Mouse (Mus musculus): Measurements from ENCODE around the gene Ttc7b. TPM values are rescaled to one million over a fixed set of nuclear protein-coding genes. Genes with fewer than 3 reads are reported as not detected.

Gene Ttc7b
- polyA plus RNA-seq, 1 experiment from 2014 or later = 2.4 TPM

DNA sequence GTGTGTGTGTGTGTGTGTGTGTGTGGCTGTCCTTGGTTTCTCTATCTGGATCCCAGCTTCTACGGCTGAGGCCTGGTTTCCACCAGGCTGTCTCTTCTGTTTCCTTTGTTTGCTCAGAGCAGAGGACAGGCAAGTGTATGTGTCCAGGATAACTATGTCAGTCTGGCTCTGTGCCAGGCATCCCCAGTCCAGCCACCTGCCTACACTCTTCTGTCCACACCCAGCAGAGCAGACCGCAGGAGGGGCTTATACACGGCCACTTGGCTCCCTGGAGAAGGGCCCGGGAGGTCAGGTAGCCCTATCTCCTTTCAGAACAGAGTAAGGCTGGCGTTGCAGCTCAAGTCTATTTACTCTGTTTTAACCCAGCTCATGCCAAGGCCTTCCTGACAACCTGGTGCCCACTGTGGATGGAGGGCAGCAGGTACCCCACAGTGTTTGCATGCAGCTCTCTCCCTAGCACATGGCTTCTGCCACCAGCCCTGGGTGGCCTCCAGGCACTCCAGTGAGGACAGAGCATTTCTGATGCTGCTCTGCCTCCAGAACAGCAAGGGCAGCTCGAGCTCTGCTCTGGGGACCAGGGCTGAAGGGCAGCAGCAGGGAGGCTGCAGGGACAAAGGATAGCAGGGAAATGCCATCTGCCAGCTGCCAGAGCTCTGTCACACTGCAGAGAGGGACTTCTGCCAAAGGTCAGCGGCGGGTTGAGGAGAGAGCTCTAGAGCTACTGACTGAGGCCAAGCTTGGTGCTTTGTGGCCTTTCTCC lies 212.9 kb downstream of the Ttc7b start:
- 0 out of 2 replicates have a peak, but pooled peaks have one; percentile 13 for ATAC-seq (ENCODE audit: low FRiP score, low TSS enrichment)
- no peaks in the 10 kb centered on the region for H3K9me3 ChIP-seq (ENCODE audit: control insufficient read depth, low read length)
- no peaks in the 10 kb centered on the region for H3K4me1 ChIP-seq (replicated peaks; ENCODE audit: control insufficient read depth, insufficient read depth)
- H3K27ac ChIP-seq (replicated peaks) = no peak overlapping the region
- TF ChIP-seq CTCF (IDR thresholded peaks at IDR 0.05; ENCODE audit: low read depth) = no peak
- TF ChIP-seq EP300 (optimal IDR thresholded peaks at IDR 0.05) = no peak
- no peaks in the 10 kb centered on the region for H3K27me3 ChIP-seq (ENCODE audit: control insufficient read depth, insufficient read depth, low read length)
- no peak overlapping the region; the same call in 1 of the 2 replicates for H3K9ac ChIP-seq (ENCODE audit: low read length)
- no peak overlapping the region for H3K4me3 ChIP-seq (ENCODE audit: low read depth, low read length)
- 44% methylated on average over 8 of the region's 8 CpGs for WGBS
- no peak overlapping the region for H3K4me2 ChIP-seq (replicated peaks; ENCODE audit: low read depth)
- no peaks in the 10 kb centered on the region for H3K36me3 ChIP-seq (ENCODE audit: control insufficient read depth, insufficient read depth, low read length)
- DNase-seq (ENCODE audit: low spot score) = no peak

DNA sequence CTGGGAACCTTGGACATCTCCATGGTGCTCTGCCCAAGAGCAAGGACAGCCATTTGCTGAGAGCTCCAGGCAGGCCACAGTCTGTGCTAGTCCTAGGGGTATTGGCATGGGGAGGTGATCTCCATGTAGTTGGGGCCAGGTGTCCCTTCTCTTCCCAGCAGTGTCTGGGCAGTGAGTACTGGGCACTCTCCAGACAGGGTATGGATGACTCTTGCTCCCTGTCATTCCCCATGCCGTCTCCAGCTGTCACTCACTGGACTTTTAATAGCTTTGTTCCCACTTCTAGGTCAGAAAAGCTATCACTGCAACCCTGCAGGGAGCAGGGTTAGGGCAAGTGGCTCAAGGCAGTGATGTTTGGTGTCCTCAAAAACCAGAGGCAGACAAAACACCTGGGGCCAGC lies 214.3 kb downstream of the Ttc7b start:
- TF ChIP-seq CTCF (IDR thresholded peaks at IDR 0.05; ENCODE audit: low read depth) (no peak), EP300 (optimal IDR thresholded peaks at IDR 0.05) (no peak)
- ATAC-seq (ENCODE audit: low FRiP score, low TSS enrichment) (no peak), DNase-seq (ENCODE audit: low spot score) (no peak)
- no peak overlapping the region for H3K9ac ChIP-seq (ENCODE audit: low read length)
- WGBS = 80% methylated on average over 1 of the region's 1 CpGs
- H3K4me1 ChIP-seq (replicated peaks; ENCODE audit: control insufficient read depth, insufficient read depth) = no peaks in the 10 kb centered on the region
- H3K27me3 ChIP-seq (ENCODE audit: control insufficient read depth, insufficient read depth, low read length) = no peaks in the 10 kb centered on the region
- H3K36me3 ChIP-seq (ENCODE audit: control insufficient read depth, insufficient read depth, low read length) = no peaks in the 10 kb centered on the region
- no peak overlapping the region for H3K27ac ChIP-seq (replicated peaks)
- no peak overlapping the region for H3K4me2 ChIP-seq (replicated peaks; ENCODE audit: low read depth)
- no peaks in the 10 kb centered on the region for H3K9me3 ChIP-seq (ENCODE audit: control insufficient read depth, low read length)
- no peak overlapping the region for H3K4me3 ChIP-seq (ENCODE audit: low read depth, low read length)

DNA sequence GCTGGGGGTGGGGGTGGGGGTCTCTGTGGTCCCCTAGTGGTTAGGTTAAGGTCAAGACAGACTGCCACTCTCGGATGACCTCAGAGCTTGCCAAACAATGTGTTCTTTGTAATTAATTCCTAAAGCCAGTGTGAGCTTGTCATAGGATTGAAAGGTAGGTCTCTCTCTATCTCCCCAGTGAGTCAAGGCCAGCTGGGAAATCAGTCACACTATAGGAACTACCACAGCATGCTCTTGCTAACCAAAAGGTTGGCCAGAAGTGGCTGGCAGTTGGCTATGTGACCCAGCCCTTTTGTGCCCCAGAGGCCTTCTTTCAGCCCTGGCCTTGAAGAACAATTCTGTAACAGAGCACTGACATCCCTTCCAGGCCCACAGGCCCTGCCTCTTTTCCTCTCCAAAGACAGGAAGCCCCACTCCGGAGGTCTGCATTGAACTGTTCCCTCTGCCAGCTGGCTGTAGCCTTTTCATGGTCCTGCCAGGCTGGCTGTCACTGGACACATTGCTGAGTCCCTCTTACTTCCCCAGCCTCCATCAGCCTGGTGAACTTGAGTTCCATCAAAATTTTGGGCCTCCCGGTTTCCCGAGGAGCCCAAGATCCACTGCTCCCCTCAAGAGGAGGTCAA lies 215.5 kb downstream of the Ttc7b start:
- H3K9me3 ChIP-seq (ENCODE audit: control insufficient read depth, low read length) = no peaks in the 10 kb centered on the region
- H3K4me2 ChIP-seq (replicated peaks; ENCODE audit: low read depth) = no peak overlapping the region
- no peaks in the 10 kb centered on the region for H3K36me3 ChIP-seq (ENCODE audit: control insufficient read depth, insufficient read depth, low read length)
- H3K4me3 ChIP-seq (ENCODE audit: low read depth, low read length) = no peak overlapping the region
- H3K27me3 ChIP-seq (ENCODE audit: control insufficient read depth, insufficient read depth, low read length) = no peaks in the 10 kb centered on the region
- DNase-seq (ENCODE audit: low spot score) (no peak), ATAC-seq (ENCODE audit: low FRiP score, low TSS enrichment) (no peak)
- no peak overlapping the region for H3K9ac ChIP-seq (ENCODE audit: low read length)
- H3K27ac ChIP-seq (replicated peaks) = no peak overlapping the region
- no peaks in the 10 kb centered on the region for H3K4me1 ChIP-seq (replicated peaks; ENCODE audit: control insufficient read depth, insufficient read depth)
- 75% methylated on average over 4 of the region's 4 CpGs for WGBS
- TF ChIP-seq EP300 (optimal IDR thresholded peaks at IDR 0.05) (no peak), CTCF (IDR thresholded peaks at IDR 0.05; ENCODE audit: low read depth) (no peak)

DNA sequence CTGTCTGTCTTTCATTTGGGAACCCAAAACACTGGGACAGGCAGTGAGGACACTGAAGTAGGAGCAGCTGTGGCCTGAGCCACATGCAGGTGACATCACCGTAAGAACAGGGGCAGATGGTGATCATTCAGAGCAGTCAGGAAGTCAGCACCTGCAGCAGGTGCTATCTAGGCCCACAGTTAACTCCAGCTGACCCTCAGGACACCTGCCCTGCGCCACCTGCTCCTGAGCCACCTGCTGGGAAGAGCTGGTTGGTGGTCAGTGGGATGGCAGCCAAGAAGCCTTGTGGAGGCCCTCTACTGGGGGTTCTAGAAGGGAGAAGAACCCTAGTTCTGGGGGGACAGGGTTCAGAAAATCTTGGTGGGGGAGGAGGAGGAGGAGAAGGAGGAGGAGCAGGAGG lies 216.3 kb downstream of the Ttc7b start:
- no peak overlapping the region for H3K9ac ChIP-seq (ENCODE audit: low read length)
- H3K4me3 ChIP-seq (ENCODE audit: low read depth, low read length) = no peak overlapping the region
- H3K27ac ChIP-seq (replicated peaks) = no peak overlapping the region
- no peak overlapping the region for H3K4me2 ChIP-seq (replicated peaks; ENCODE audit: low read depth)
- no peaks in the 10 kb centered on the region for H3K9me3 ChIP-seq (ENCODE audit: control insufficient read depth, low read length)
- H3K36me3 ChIP-seq (ENCODE audit: control insufficient read depth, insufficient read depth, low read length) = no peaks in the 10 kb centered on the region
- no peaks in the 10 kb centered on the region for H3K4me1 ChIP-seq (replicated peaks; ENCODE audit: control insufficient read depth, insufficient read depth)
- H3K27me3 ChIP-seq (ENCODE audit: control insufficient read depth, insufficient read depth, low read length) = no peaks in the 10 kb centered on the region
- ATAC-seq (ENCODE audit: low FRiP score, low TSS enrichment) (no peak), DNase-seq (ENCODE audit: low spot score) (no peak)
- 59% methylated on average over 2 of the region's 2 CpGs for WGBS
- TF ChIP-seq EP300 (optimal IDR thresholded peaks at IDR 0.05) (no peak), CTCF (IDR thresholded peaks at IDR 0.05; ENCODE audit: low read depth) (peak; percentile 28; the same call in 1 of the 2 replicates)

DNA sequence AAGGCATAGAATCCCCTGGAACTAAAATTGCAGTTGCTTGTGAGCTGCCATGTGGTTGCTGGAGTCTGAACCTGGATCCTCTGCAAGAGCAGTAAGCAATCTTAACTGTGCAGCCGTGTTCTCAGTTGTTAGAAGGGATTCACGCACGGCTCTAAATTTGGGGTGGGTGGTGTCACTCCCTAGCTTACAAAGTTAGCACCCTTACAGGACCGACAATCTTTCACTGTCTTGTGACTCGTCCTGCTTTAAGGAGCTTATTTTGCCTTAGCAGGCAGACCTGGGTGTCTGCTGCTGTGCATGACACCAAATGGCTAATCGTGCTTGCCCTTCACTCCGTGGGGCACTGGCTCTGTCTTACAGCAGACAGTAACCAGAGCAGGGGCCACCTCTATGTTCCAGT lies 217.5 kb downstream of the Ttc7b start:
- no peak for TF ChIP-seq CTCF (IDR thresholded peaks at IDR 0.05; ENCODE audit: low read depth)
- no peak for TF ChIP-seq EP300 (optimal IDR thresholded peaks at IDR 0.05)
- Histone ChIP-seq H3K27me3 (ENCODE audit: control insufficient read depth, insufficient read depth, low read length) (no peaks in the 10 kb centered on the region), H3K4me2 (replicated peaks; ENCODE audit: low read depth) (no peak overlapping the region), H3K9ac (ENCODE audit: low read length) (no peak overlapping the region), H3K4me3 (ENCODE audit: low read depth, low read length) (no peak overlapping the region), H3K9me3 (ENCODE audit: control insufficient read depth, low read length) (no peaks in the 10 kb centered on the region), H3K4me1 (replicated peaks; ENCODE audit: control insufficient read depth, insufficient read depth) (no peaks in the 10 kb centered on the region), H3K36me3 (ENCODE audit: control insufficient read depth, insufficient read depth, low read length) (no peaks in the 10 kb centered on the region), H3K27ac (replicated peaks) (no peak overlapping the region)
- WGBS = 79% methylated on average over 7 of the region's 7 CpGs
- ATAC-seq (ENCODE audit: low FRiP score, low TSS enrichment) (no peak), DNase-seq (ENCODE audit: low spot score) (no peak)

DNA sequence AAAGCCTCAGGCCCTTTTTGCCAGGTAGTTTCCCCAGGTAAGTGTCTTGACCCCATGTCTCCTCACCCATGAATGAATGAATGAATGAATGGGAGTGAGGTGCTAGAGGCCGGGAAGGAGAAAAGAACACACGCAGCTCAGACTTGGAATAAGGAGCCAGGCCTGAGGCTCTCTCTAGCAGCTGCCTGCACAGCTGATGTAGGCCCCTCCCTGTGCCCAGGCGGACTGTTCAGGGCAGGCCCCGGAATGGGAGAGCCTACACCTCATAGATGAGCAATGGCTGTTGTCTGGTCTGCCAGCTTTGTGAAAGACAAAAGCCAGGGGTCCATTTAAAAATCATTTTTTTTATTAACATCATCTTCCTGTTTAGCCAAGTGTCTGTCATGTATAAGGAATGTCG lies 220.2 kb downstream of the Ttc7b start:
- Histone ChIP-seq H3K9ac (ENCODE audit: low read length) (no peak overlapping the region), H3K4me3 (ENCODE audit: low read depth, low read length) (no peak overlapping the region), H3K4me2 (replicated peaks; ENCODE audit: low read depth) (no peak overlapping the region), H3K27ac (replicated peaks) (no peak overlapping the region), H3K27me3 (ENCODE audit: control insufficient read depth, insufficient read depth, low read length) (no peaks in the 10 kb centered on the region), H3K9me3 (ENCODE audit: control insufficient read depth, low read length) (no peaks in the 10 kb centered on the region), H3K4me1 (replicated peaks; ENCODE audit: control insufficient read depth, insufficient read depth) (no peaks in the 10 kb centered on the region), H3K36me3 (ENCODE audit: control insufficient read depth, insufficient read depth, low read length) (no peaks in the 10 kb centered on the region)
- WGBS = 69% methylated on average over 5 of the region's 5 CpGs
- DNase-seq (ENCODE audit: low spot score) (no peak), ATAC-seq (ENCODE audit: low FRiP score, low TSS enrichment) (no peak)
- TF ChIP-seq EP300 (optimal IDR thresholded peaks at IDR 0.05) (no peak), CTCF (IDR thresholded peaks at IDR 0.05; ENCODE audit: low read depth) (no peak)
